Mouse (Mus musculus) heart, embryonic 10.5 days (tissue): ENCODE results near the gene Gm10197. TPM values are rescaled to one million over a fixed set of nuclear protein-coding genes. Genes with fewer than 3 reads are reported as not detected.

Experiments
- DNase-seq: peaks from one replicate; pipeline ENCODE4 v3.0.0-alpha.2; 2017; ENCODE audit warnings: low spot score
- H3K27ac ChIP-seq: fragments of 300-500 bp; sonication (generic); 2 replicates; pipeline ENCODE4 v1.5.1; 2016; ENCODE audit warnings: mild to moderate bottlenecking
- H3K27me3 ChIP-seq: fragments of 300-500 bp; sonication (generic); 2 replicates; pipeline ENCODE4 v1.6.1; 2016; ENCODE audit warnings: mild to moderate bottlenecking; ENCODE audit not compliant: poor library complexity, insufficient read depth, severe bottlenecking
- H3K36me3 ChIP-seq: fragments of 300-500 bp; sonication (generic); 2 replicates; pipeline ENCODE4 v1.6.1; 2016; ENCODE audit warnings: mild to moderate bottlenecking, moderate library complexity
- H3K4me1 ChIP-seq: fragments of 300-500 bp; sonication (generic); 2 replicates; pipeline ENCODE4 v1.6.1; 2016; ENCODE audit warnings: mild to moderate bottlenecking
- H3K4me3 ChIP-seq: fragments of 300-500 bp; sonication (generic); 2 replicates; pipeline ENCODE4 v1.5.1; 2016; ENCODE audit warnings: mild to moderate bottlenecking, moderate library complexity
- H3K9me3 ChIP-seq: fragments of 300-500 bp; sonication (generic); 2 replicates; pipeline ENCODE4 v1.6.1; 2016; ENCODE audit warnings: mild to moderate bottlenecking, moderate library complexity
- WGBS: fragments of 180-500 bp; shearing (Covaris S2); methylation state at CpG from one replicate; pipeline ENCODE4 v1.1.7; 2016; 5-methylcytosine and 5-hydroxymethylcytosine counted together
- polyA plus RNA-seq: library from polyadenylated mRNA; unstranded; fragments of >200 nt; fragmentation: Nextera tagmentation; extraction: Ambion mirVana; gene quantifications from 2 replicates; pipeline ENCODE4 v1.2.1, GENCODE M21; 2016

Gm10197 gene
- polyA plus RNA-seq, 1 experiment from 2014 or later = not detected

GRCm38 (mm10) chr19:53335241-53335640, 36.3 kb downstream of the Gm10197 start:
- no peak overlapping the region for H3K4me3 ChIP-seq
- no peaks in the 10 kb centered on the region for H3K27me3 ChIP-seq
- H3K36me3 ChIP-seq = peaks cover 35% of the 10 kb centered on the region
- H3K9me3 ChIP-seq = no peaks in the 10 kb centered on the region
- WGBS = 70% methylated on average over 9 of the region's 9 CpGs
- H3K4me1 ChIP-seq = peaks cover 9% of the 10 kb centered on the region
- DNase-seq = no peak
- H3K27ac ChIP-seq = no peak overlapping the region

- Histone ChIP-seq H3K36me3 (peaks cover 35% of the 10 kb centered on the region), H3K27ac (no peak overlapping the region), H3K27me3 (no peaks in the 10 kb centered on the region), H3K9me3 (no peaks in the 10 kb centered on the region), H3K4me1 (peaks cover 11% of the 10 kb centered on the region), H3K4me3 (no peak overlapping the region)
- WGBS = 86% methylated on average over 6 of the region's 6 CpGs
- no peak for DNase-seq
Observed at GRCm38 (mm10) chr19:53333730-53334129, 37.8 kb downstream of the Gm10197 start.

- Histone ChIP-seq H3K27me3 (no peaks in the 10 kb centered on the region), H3K4me1 (peaks cover 16% of the 10 kb centered on the region), H3K27ac (no peak overlapping the region), H3K36me3 (peaks cover 20% of the 10 kb centered on the region), H3K4me3 (no peak overlapping the region), H3K9me3 (no peaks in the 10 kb centered on the region)
- 81% methylated on average over 21 of the region's 21 CpGs for WGBS
- DNase-seq = no peak
Observed at GRCm38 (mm10) chr19:53331882-53332500, 39.6 kb downstream of the Gm10197 start.

GRCm38 (mm10) chr19:53329992-53330381, 41.6 kb downstream of the Gm10197 start:
- Histone ChIP-seq H3K4me3 (peak overlapping the region; percentile 91), H3K36me3 (peaks cover 18% of the 10 kb centered on the region), H3K27me3 (no peaks in the 10 kb centered on the region), H3K9me3 (no peaks in the 10 kb centered on the region), H3K4me1 (peaks cover 32% of the 10 kb centered on the region), H3K27ac (peak overlapping the region; percentile 90)
- under 1% methylated on average over 29 of the region's 29 CpGs for WGBS
- DNase-seq = peak; percentile 95

GRCm38 (mm10) chr19:53329221-53329991, 42.2 kb downstream of the Gm10197 start:
- no peaks in the 10 kb centered on the region for H3K27me3 ChIP-seq
- peaks cover 16% of the 10 kb centered on the region for H3K36me3 ChIP-seq
- WGBS = under 1% methylated on average over 102 of the region's 106 CpGs
- peak overlapping the region; percentile 90 for H3K27ac ChIP-seq
- H3K4me1 ChIP-seq = peaks cover 35% of the 10 kb centered on the region
- peak; percentile 97 for DNase-seq
- no peaks in the 10 kb centered on the region for H3K9me3 ChIP-seq
- peak overlapping the region; percentile 91 for H3K4me3 ChIP-seq

- peaks cover 35% of the 10 kb centered on the region for H3K4me1 ChIP-seq
- H3K27ac ChIP-seq = 0 out of 2 replicates have a peak overlapping the region, but pooled peaks have one; percentile 22
- no peaks in the 10 kb centered on the region for H3K9me3 ChIP-seq
- no peaks in the 10 kb centered on the region for H3K27me3 ChIP-seq
- DNase-seq = no peak
- WGBS = 72% methylated on average over 9 of the region's 9 CpGs
- H3K4me3 ChIP-seq = no peak overlapping the region
- peaks cover 13% of the 10 kb centered on the region for H3K36me3 ChIP-seq
Observed at GRCm38 (mm10) chr19:53328116-53328515, 43.5 kb downstream of the Gm10197 start.

GRCm38 (mm10) chr19:53325578-53326295, 45.8 kb downstream of the Gm10197 start:
- WGBS = 5% methylated on average over 27 of the region's 27 CpGs
- Histone ChIP-seq H3K27me3 (no peaks in the 10 kb centered on the region), H3K4me1 (peaks cover 39% of the 10 kb centered on the region), H3K36me3 (no peaks in the 10 kb centered on the region), H3K9me3 (no peaks in the 10 kb centered on the region), H3K4me3 (peak overlapping the region; percentile 63), H3K27ac (peak overlapping the region; percentile 91)
- DNase-seq = peak; percentile 93

GRCm38 (mm10) chr19:53324866-53325265, 46.7 kb downstream of the Gm10197 start:
- Histone ChIP-seq H3K36me3 (no peaks in the 10 kb centered on the region), H3K9me3 (no peaks in the 10 kb centered on the region), H3K4me1 (peaks cover 33% of the 10 kb centered on the region), H3K4me3 (peak overlapping the region; percentile 63), H3K27me3 (no peaks in the 10 kb centered on the region), H3K27ac (peak overlapping the region; percentile 91; the same call in 1 of the 2 replicates)
- no peak for DNase-seq
- WGBS = 60% methylated on average over 6 of the region's 6 CpGs

- H3K9me3 ChIP-seq = no peaks in the 10 kb centered on the region
- WGBS = 90% methylated on average over 12 of the region's 12 CpGs
- H3K27ac ChIP-seq = no peak overlapping the region
- H3K36me3 ChIP-seq = no peaks in the 10 kb centered on the region
- H3K27me3 ChIP-seq = no peaks in the 10 kb centered on the region
- DNase-seq = no peak
- H3K4me3 ChIP-seq = no peak overlapping the region
- peaks cover 38% of the 10 kb centered on the region for H3K4me1 ChIP-seq
Observed at GRCm38 (mm10) chr19:53322438-53323048, 49.0 kb downstream of the Gm10197 start.

Other genes starting within 250 kb of the Gm10197 start
- 128 and 173 TPM in 2 replicates for gene Add3, start 231.3 kb downstream of the Gm10197 start, polyA plus RNA-seq
- gene Mxi1, start 61.2 kb downstream of the Gm10197 start, polyA plus RNA-seq = 27.7 and 28.7 TPM in 2 replicates
- gene Smndc1, start 18.8 kb upstream of the Gm10197 start, polyA plus RNA-seq = 27.6 and 31.7 TPM in 2 replicates
- gene Dusp5, start 157.3 kb upstream of the Gm10197 start, polyA plus RNA-seq = 11.9 and 15.9 TPM in 2 replicates
- 373 and 457 TPM in 2 replicates for gene Nutf2-ps1, start 217.3 kb upstream of the Gm10197 start, polyA plus RNA-seq
- gene Smc3, start 228.6 kb upstream of the Gm10197 start, polyA plus RNA-seq = 47.0 and 64.8 TPM in 2 replicates